Mouse (Mus musculus) cerebellum, adult 2 months (tissue): ENCODE data around the gene Copg1.

Experiments used
- CTCF ChIP-seq: fragments of 200-500 bp; IDR thresholded peaks from 2 replicates; pipeline ENCODE4 v1.5.1; 2011; ENCODE audit warnings: low read depth, mild to moderate bottlenecking, control low read depth, low read length, moderate library complexity, borderline replicate concordance; ENCODE audit not compliant: insufficient read depth
- POLR2A ChIP-seq: fragments of 200-500 bp; IDR thresholded peaks from 2 replicates; pipeline ENCODE4 v1.6.1; 2011; ENCODE audit warnings: low read length, control low read depth, borderline replicate concordance; ENCODE audit not compliant: insufficient read depth

DNA sequence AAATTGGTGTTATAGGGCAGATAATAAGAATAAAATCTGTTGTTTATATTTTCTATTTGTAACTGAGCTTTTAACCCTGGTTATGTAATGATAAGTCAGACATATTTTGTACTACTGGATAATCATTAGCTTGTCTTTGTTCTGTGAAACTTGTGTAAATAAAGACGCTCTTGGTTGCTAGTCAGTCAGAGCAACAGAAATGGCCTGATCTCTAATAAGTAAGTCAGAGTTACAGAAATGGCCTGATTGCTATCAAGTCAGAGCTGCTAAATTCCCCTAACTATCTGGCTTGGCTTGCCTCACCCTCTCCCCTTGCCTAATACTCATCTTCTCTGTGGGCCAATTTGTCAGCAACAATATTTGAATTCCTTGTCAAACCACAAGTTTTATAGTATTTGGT lies 893 bp upstream of the Copg1 start:
- no peak for TF ChIP-seq CTCF
- no peak for TF ChIP-seq POLR2A
